Mouse (Mus musculus) small intestine, adult 2 months (tissue): ENCODE measurements around the gene Pear1.

ENCODE experiments used
- CTCF ChIP-seq: fragments of 200-500 bp; IDR thresholded peaks from 2 replicates; pipeline ENCODE4 v1.5.1; 2012; ENCODE audit warnings: low read depth, mild to moderate bottlenecking, control low read depth, inconsistent platforms, low read length, moderate library complexity, mixed read lengths; ENCODE audit not compliant: insufficient replicate concordance, insufficient read length; ENCODE audit errors: extremely low read depth
- POLR2A ChIP-seq: fragments of 200-500 bp; IDR thresholded peaks from 2 replicates; pipeline ENCODE4 v1.6.1; 2012; ENCODE audit warnings: low read depth, mild to moderate bottlenecking, control low read depth, inconsistent platforms, low read length, moderate library complexity

GRCm38 (mm10) chr3:87832109-87832859 is 8.2 kb upstream of the Pear1 start:
- TF ChIP-seq CTCF (no peak), POLR2A (no peak)
